Mouse (Mus musculus): ENCODE measurements around the gene Elmo2. TPM values are rescaled to one million over a fixed set of nuclear protein-coding genes. Genes with fewer than 3 reads are reported as not detected.

Gene Elmo2
- polyA plus RNA-seq, 1 experiment from 2014 or later = 40.8 TPM

DNA sequence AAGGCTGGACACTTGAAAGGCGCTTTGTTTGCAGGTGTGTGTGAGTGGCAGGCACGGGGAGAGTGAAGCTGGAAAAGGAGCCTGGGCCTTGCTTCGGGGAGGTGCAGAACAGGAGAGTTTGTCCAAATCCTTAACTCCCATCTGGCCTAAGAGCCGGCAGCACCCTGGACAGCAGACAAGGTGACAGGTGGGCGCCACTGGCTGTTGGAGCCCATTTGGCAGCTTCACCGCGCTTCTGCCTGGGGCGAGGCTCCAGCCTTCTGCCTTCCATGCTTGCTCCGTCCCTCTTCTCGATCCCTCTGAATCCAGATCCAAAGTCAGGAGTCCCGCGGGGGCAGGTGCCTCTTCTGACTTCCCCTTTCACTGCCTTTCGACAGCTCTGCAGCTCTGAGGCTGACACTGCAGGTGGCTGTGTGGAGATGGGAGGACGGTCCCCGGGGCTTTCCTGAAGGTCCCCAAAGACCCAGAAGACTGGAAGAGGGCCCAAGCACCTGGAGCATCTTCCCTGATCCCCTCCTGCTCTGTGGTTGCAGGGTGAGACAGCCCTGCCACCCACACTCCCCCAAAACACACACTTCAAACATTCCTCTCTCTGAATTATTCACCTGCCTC lies 86.6 kb downstream of the Elmo2 start:
- no peak for ATAC-seq (ENCODE audit: extremely low read depth, insufficient number of reproducible peaks, low FRiP score, low TSS enrichment)
- WGBS = 13% methylated on average over 15 of the region's 15 CpGs
- no peaks in the 10 kb centered on the region for H3K9me3 ChIP-seq
- H3K4me3 ChIP-seq = no peak overlapping the region
- H3K36me3 ChIP-seq = no peaks in the 10 kb centered on the region
- H3K27me3 ChIP-seq (replicated peaks) = peaks cover 99% of the 10 kb centered on the region
- H3K27ac ChIP-seq (replicated peaks) = no peak overlapping the region
- H3K4me2 ChIP-seq = no peak overlapping the region
- no peak overlapping the region for H3K9ac ChIP-seq
- H3K4me1 ChIP-seq = peaks cover 12% of the 10 kb centered on the region

DNA sequence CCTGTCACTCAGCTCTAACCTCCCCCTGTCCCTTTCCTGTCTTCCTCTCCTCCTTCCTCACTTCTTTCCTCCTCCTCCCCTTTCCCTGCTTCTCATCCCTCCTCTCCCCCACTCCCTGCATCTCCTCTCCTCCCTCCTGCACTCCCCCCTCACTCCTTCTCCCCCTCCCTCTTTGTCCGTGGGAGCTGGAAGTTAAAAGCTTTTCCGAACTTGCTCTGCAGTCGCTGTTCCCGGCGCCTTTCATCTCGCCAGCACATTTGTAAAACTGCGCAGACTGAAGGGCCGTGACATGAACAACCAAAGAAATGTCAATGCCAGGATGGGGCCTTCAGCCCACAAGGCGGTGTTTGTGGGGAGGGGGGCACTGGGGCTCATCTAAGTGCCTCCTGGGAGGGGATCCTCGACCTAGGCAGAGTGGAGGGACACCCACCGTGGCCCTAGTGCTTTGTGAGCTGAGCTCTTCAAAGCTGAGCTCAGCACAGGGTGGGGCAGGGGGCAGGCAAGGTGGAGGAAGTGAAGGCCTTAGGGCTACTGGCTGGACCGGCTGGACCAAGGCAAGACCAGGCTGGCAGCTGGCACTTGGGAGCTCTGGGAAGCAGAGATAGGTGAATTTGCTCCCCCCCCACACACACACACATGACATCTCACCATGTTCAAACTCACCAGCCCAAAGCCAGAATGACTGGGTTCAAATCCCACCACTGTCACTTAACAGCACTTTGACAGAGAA lies 87.7 kb downstream of the Elmo2 start:
- Histone ChIP-seq H3K4me2 (no peak overlapping the region), H3K4me3 (no peak overlapping the region), H3K27ac (replicated peaks) (no peak overlapping the region), H3K4me1 (peaks cover 21% of the 10 kb centered on the region), H3K9ac (no peak overlapping the region), H3K27me3 (replicated peaks) (peaks cover 99% of the 10 kb centered on the region), H3K9me3 (no peaks in the 10 kb centered on the region), H3K36me3 (no peaks in the 10 kb centered on the region)
- no peak for ATAC-seq (ENCODE audit: extremely low read depth, insufficient number of reproducible peaks, low FRiP score, low TSS enrichment)
- WGBS = 12% methylated on average over 12 of the region's 12 CpGs

Other genes with a start within 250 kb of the Elmo2 start
- gene 1700025C18Rik, start 235.7 kb downstream of the Elmo2 start, polyA plus RNA-seq (2015; fragmentation: Nextera tagmentation; extraction: Ambion mirVana) = not detected in 2 replicates
- 0.08 TPM in 1 of 2 replicates, not detected in the other for gene Cdh22, start 91.6 kb downstream of the Elmo2 start, polyA plus RNA-seq (2015; fragmentation: Nextera tagmentation; extraction: Ambion mirVana)
- 37.6 and 46.4 TPM in 2 replicates for gene Slc35c2, start 38.6 kb downstream of the Elmo2 start, polyA plus RNA-seq (2015; fragmentation: Nextera tagmentation; extraction: Ambion mirVana)
- 0.16 TPM in 1 of 2 replicates, not detected in the other for gene Zfp663, start 42.2 kb upstream of the Elmo2 start, polyA plus RNA-seq (2015; fragmentation: Nextera tagmentation; extraction: Ambion mirVana)
- gene Zfp334, start 61.8 kb upstream of the Elmo2 start, polyA plus RNA-seq (2015; fragmentation: Nextera tagmentation; extraction: Ambion mirVana) = 5.1 and 5.2 TPM in 2 replicates
- 0.18 TPM in 1 of 2 replicates, not detected in the other for gene Ocstamp, start 73.9 kb upstream of the Elmo2 start, polyA plus RNA-seq (2015; fragmentation: Nextera tagmentation; extraction: Ambion mirVana)
- 0.18 and 0.23 TPM in 2 replicates for gene Slc13a3, start 146.8 kb upstream of the Elmo2 start, polyA plus RNA-seq (2015; fragmentation: Nextera tagmentation; extraction: Ambion mirVana)
- 21.0 and 23.2 TPM in 2 replicates for gene Trp53rka, start 166.8 kb upstream of the Elmo2 start, polyA plus RNA-seq (2015; fragmentation: Nextera tagmentation; extraction: Ambion mirVana)
- gene Slc2a10, start 177.3 kb upstream of the Elmo2 start, polyA plus RNA-seq (2015; fragmentation: Nextera tagmentation; extraction: Ambion mirVana) = 5.5 and 5.6 TPM in 2 replicates

Data from heart, embryonic 13.5 days (tissue).